In genomic region chr12:108764917-108765678, GRCm38 (mm10) we compare ENCODE assay signal across 8 mouse cellular contexts. TPM values are rescaled to one million over a fixed set of nuclear protein-coding genes. Genes with fewer than 3 reads are reported as not detected.
DNase-seq lines count a peak whose midpoint lies in the region; ATAC-seq and TF ChIP-seq lines count a peak whose summit lies in the region.

No protein-coding gene starts in this region.

- no peaks in the 10 kb centered on the region for H3K36me3 ChIP-seq in kidney, embryonic 16.5 days (ENCODE audit: insufficient read depth, low read length)
- H3K36me3 ChIP-seq in midbrain, embryonic 12.5 days: no peaks in the 10 kb centered on the region

- H3K9me3 ChIP-seq in kidney, embryonic 16.5 days (ENCODE audit: low read length): no peaks in the 10 kb centered on the region
- no peaks in the 10 kb centered on the region for H3K9me3 ChIP-seq in midbrain, embryonic 12.5 days

- peak overlapping the region; percentile 96 for H3K27ac ChIP-seq in kidney, embryonic 16.5 days (ENCODE audit: low read length)
- H3K27ac ChIP-seq in midbrain, embryonic 12.5 days (replicated peaks): 0 out of 2 replicates have a peak overlapping the region, but pooled peaks have one; percentile 26

- H3K4me3 ChIP-seq in lung, adult 2 months (replicated peaks; ENCODE audit: extremely low read depth, low read depth, low read length): peak overlapping the region; percentile 62
- H3K4me3 ChIP-seq in kidney, embryonic 16.5 days (ENCODE audit: low read length): peak overlapping the region; percentile 49
- H3K4me3 ChIP-seq in midbrain, embryonic 12.5 days: no peak overlapping the region

- ATAC-seq in granulocyte monocyte progenitor cell, adult 5-6 weeks (replicated peaks; ENCODE audit: poor library complexity, severe bottlenecking): peak; percentile 53
- ATAC-seq in kidney, embryonic 16.5 days (ENCODE audit: low FRiP score, low TSS enrichment): no peak
- no peak for ATAC-seq in midbrain, embryonic 12.5 days (ENCODE audit: low FRiP score, low read depth)

- peak overlapping the region; percentile 77 for H3K4me2 ChIP-seq in kidney, embryonic 16.5 days (replicated peaks; ENCODE audit: low read depth, low read length)
- H3K4me2 ChIP-seq in midbrain, embryonic 12.5 days (replicated peaks): no peak overlapping the region

- H3K27me3 ChIP-seq in kidney, embryonic 16.5 days (ENCODE audit: insufficient read depth, low read length): no peaks in the 10 kb centered on the region
- no peaks in the 10 kb centered on the region for H3K27me3 ChIP-seq in midbrain, embryonic 12.5 days

- no peak for DNase-seq in lung, adult 2 months
- DNase-seq in lung, postnatal 10 days: no peak
- DNase-seq in right cerebral cortex, adult 2 months (ENCODE audit: low spot score in 2 of 2): no peak
- DNase-seq in Muller cell, postnatal 12 days (ENCODE audit: inconsistent ontology term): no peak
- DNase-seq in ovary, postnatal 14 days (ENCODE audit: low spot score): no peak

- H3K9ac ChIP-seq in kidney, embryonic 16.5 days (replicated peaks; ENCODE audit: low read length): peak overlapping the region; percentile 68
- H3K9ac ChIP-seq in midbrain, embryonic 12.5 days (replicated peaks): 0 out of 2 replicates have a peak overlapping the region, but pooled peaks have one; percentile 20

- TF ChIP-seq POLR2A in lung, adult 2 months (IDR thresholded peaks at IDR 0.05; ENCODE audit: borderline replicate concordance, extremely low read depth, low read depth, low read length): no peak

- H3K4me1 ChIP-seq in lung, adult 2 months (ENCODE audit: control insufficient read depth, insufficient read depth, low read length): peaks cover 7% of the 10 kb centered on the region
- H3K4me1 ChIP-seq in kidney, embryonic 16.5 days (ENCODE audit: insufficient read depth, low read length): peaks cover 21% of the 10 kb centered on the region
- peaks cover 5% of the 10 kb centered on the region; the same call in 1 of the 2 replicates for H3K4me1 ChIP-seq in midbrain, embryonic 12.5 days

- no peak for TF ChIP-seq CTCF in lung, adult 2 months (IDR thresholded peaks at IDR 0.05; ENCODE audit: insufficient read depth, low read length)

- WGBS in lung, adult 2 months: 57% methylated on average over 22 of the region's 22 CpGs
- WGBS in kidney, embryonic 16.5 days: 56% methylated on average over 22 of the region's 22 CpGs
- WGBS in midbrain, embryonic 12.5 days: 74% methylated on average over 22 of the region's 22 CpGs

RNA-seq across cellular contexts. Expression of gene Yy1, which starts 27.7 kb away (rescaled TPM):
- 19.3 and 22.0 TPM in 2 replicates for polyA plus RNA-seq in lung, adult 2 months (2012; rRNA removed)
- 61.2 and 69.7 TPM in 2 replicates for total RNA-seq in granulocyte monocyte progenitor cell, adult 5-6 weeks (2014; fragmentation: Nextera tagmentation)
- total RNA-seq in granulocyte monocyte progenitor cell, adult 5-6 weeks (2017): 54.0 and 54.6 TPM in 2 replicates
- 15.9 and 16.9 TPM in 2 replicates for polyA plus RNA-seq in kidney, embryonic 16.5 days (2015; fragmentation: Nextera tagmentation; extraction: Ambion mirVana)
- 18.9 and 19.5 TPM in 2 replicates for polyA plus RNA-seq in midbrain, embryonic 12.5 days (2016; fragmentation: Nextera tagmentation; extraction: Ambion mirVana)
